Mouse (Mus musculus) liver, embryonic 14.5 days (tissue): ENCODE results near the gene Fbll1. TPM values are rescaled to one million over a fixed set of nuclear protein-coding genes. Genes with fewer than 3 reads are reported as not detected.

ENCODE experiments used
- ATAC-seq: fragments of 200-750 bp; cut with Nextera tagmentation; 2 replicates; pipeline ENCODE4 v1.8.0; 2017; ENCODE audit warnings: moderate number of reproducible peaks, mild to moderate bottlenecking, moderate library complexity; ENCODE audit not compliant: insufficient read depth
- DNase-seq, 3 experiments: peaks; one replicate each; pipeline ENCODE4 v3.0.0-alpha.2; 2012 to 2013; ENCODE audit warnings: low read depth in 3 of 3, low spot score in 3 of 3
- H3K27ac ChIP-seq: fragments of 300-500 bp; sonication (generic); 2 replicates; pipeline ENCODE4 v1.5.1; 2014; ENCODE audit warnings: moderate library complexity, mild to moderate bottlenecking, control low read depth, inconsistent platforms
- H3K27me3 ChIP-seq: fragments of 300-500 bp; sonication (generic); 2 replicates; pipeline ENCODE4 v1.6.1; 2014; ENCODE audit warnings: mild to moderate bottlenecking, low read length, moderate library complexity; ENCODE audit not compliant: control insufficient read depth, insufficient read depth
- H3K36me3 ChIP-seq: fragments of 300-500 bp; sonication (generic); replicated peaks from 2 replicates; pipeline ENCODE4 v1.6.1; 2014; ENCODE audit warnings: low read depth; ENCODE audit not compliant: control insufficient read depth, insufficient read depth
- H3K4me1 ChIP-seq, 2 experiments: fragments of 200-500 bp in 1 of 2; fragments of 300-500 bp in 1 of 2; sonication (generic) in 1 of 2; replicated peaks; 2 replicates each; pipeline ENCODE4 v1.6.1; 2012 to 2014; ENCODE audit warnings: antibody characterized with exemption in 1 of 2, inconsistent platforms in 1 of 2, low read length in 1 of 2; ENCODE audit not compliant: control insufficient read depth in 2 of 2, insufficient read depth in 2 of 2
- H3K4me2 ChIP-seq: fragments of 300-500 bp; sonication (generic); 2 replicates; pipeline ENCODE4 v1.6.1; 2014; ENCODE audit warnings: low read depth, mild to moderate bottlenecking, control low read depth, moderate library complexity
- H3K4me3 ChIP-seq, 2 experiments: fragments of 200-500 bp in 1 of 2; fragments of 300-500 bp in 1 of 2; sonication (generic) in 1 of 2; 2 replicates each; pipeline ENCODE4 v1.5.1; 2012 to 2014; ENCODE audit warnings: low read depth in 2 of 2, low read length in 2 of 2, mild to moderate bottlenecking in 2 of 2, control low read depth in 1 of 2, inconsistent platforms in 1 of 2, moderate library complexity in 1 of 2; ENCODE audit not compliant: insufficient read depth in 1 of 2
- H3K9ac ChIP-seq: fragments of 300-500 bp; sonication (generic); replicated peaks from 2 replicates; pipeline ENCODE4 v1.6.1; 2014; ENCODE audit warnings: mild to moderate bottlenecking, control low read depth, moderate library complexity
- H3K9me3 ChIP-seq: fragments of 300-500 bp; sonication (generic); 2 replicates; pipeline ENCODE4 v1.6.1; 2016; ENCODE audit warnings: low read length, mixed read lengths; ENCODE audit not compliant: control insufficient read depth
- CTCF ChIP-seq: IDR thresholded peaks from 2 replicates; pipeline ENCODE4 v1.5.1; 2016; ENCODE audit warnings: antibody characterized with exemption, low read depth, control low read depth
- EP300 ChIP-seq: IDR thresholded peaks from 2 replicates; pipeline ENCODE4 v1.6.1; 2016; ENCODE audit warnings: antibody characterized with exemption, low read depth
- WGBS: fragments of 180-500 bp; shearing (Covaris S2); extraction: QIAGEN DNeasy Blood & Tissue Kit; methylation state at CpG from one replicate; pipeline ENCODE4 v1.1.7; 2014; ENCODE audit not compliant: insufficient replicate concordance; 5-methylcytosine and 5-hydroxymethylcytosine counted together
- polyA plus RNA-seq, 2 experiments: library from polyadenylated mRNA; depleted of rRNA in 1 of 2; stranded (reverse) in 1 of 2; unstranded in 1 of 2; fragments of >200 nt; fragmentation: Nextera tagmentation in 1 of 2; extraction: Ambion mirVana in 1 of 2; gene quantifications; 2 replicates each; pipeline versions ENCODE4 v1.2.1 to v1.2.3; 2012 to 2014

Fbll1 gene
- polyA plus RNA-seq, 2 experiments = not detected

GRCm38 (mm10) chr11:35784537-35784936 is 14.1 kb downstream of the Fbll1 start:
- Histone ChIP-seq H3K4me2 (no peak overlapping the region), H3K36me3 (peaks cover 28% of the 10 kb centered on the region), H3K4me3 (no peak overlapping the region), H3K27ac (no peak overlapping the region), H3K9ac (no peak overlapping the region), H3K27me3 (no peaks in the 10 kb centered on the region), H3K9me3 (no peaks in the 10 kb centered on the region), H3K4me1 (no peaks in the 10 kb centered on the region)
- ATAC-seq = no peak
- no peak for DNase-seq
- WGBS = 80% methylated on average over 4 of the region's 4 CpGs
- no peak for TF ChIP-seq CTCF
- no peak for TF ChIP-seq EP300

GRCm38 (mm10) chr11:35784002-35784401 is 14.7 kb downstream of the Fbll1 start:
- ATAC-seq (no peak), DNase-seq (no peak)
- Histone ChIP-seq H3K9me3 (no peaks in the 10 kb centered on the region), H3K4me3 (no peak overlapping the region), H3K4me1 (no peaks in the 10 kb centered on the region), H3K36me3 (peaks cover 31% of the 10 kb centered on the region), H3K9ac (no peak overlapping the region), H3K27me3 (no peaks in the 10 kb centered on the region), H3K27ac (no peak overlapping the region), H3K4me2 (no peak overlapping the region)
- 78% methylated on average over 3 of the region's 3 CpGs for WGBS
- no peak for TF ChIP-seq CTCF
- no peak for TF ChIP-seq EP300

- Histone ChIP-seq H3K4me1 (no peaks in the 10 kb centered on the region), H3K4me2 (no peak overlapping the region), H3K9me3 (no peaks in the 10 kb centered on the region), H3K4me3 (no peak overlapping the region), H3K36me3 (peaks cover 41% of the 10 kb centered on the region), H3K27me3 (no peaks in the 10 kb centered on the region), H3K27ac (no peak overlapping the region), H3K9ac (no peak overlapping the region)
- DNase-seq (no peak), ATAC-seq (no peak)
- 74% methylated on average over 5 of the region's 5 CpGs for WGBS
- TF ChIP-seq EP300 (no peak), CTCF (no peak)
Measured at GRCm38 (mm10) chr11:35783038-35783437, 15.6 kb downstream of the Fbll1 start.

GRCm38 (mm10) chr11:35782444-35782843 is 16.2 kb downstream of the Fbll1 start:
- Histone ChIP-seq H3K9me3 (no peaks in the 10 kb centered on the region), H3K4me1 (no peaks in the 10 kb centered on the region), H3K4me2 (no peak overlapping the region), H3K4me3 (no peak overlapping the region), H3K27ac (no peak overlapping the region), H3K36me3 (peaks cover 46% of the 10 kb centered on the region), H3K27me3 (no peaks in the 10 kb centered on the region), H3K9ac (no peak overlapping the region)
- TF ChIP-seq EP300 (no peak), CTCF (no peak)
- DNase-seq (no peak), ATAC-seq (no peak)
- WGBS = 79% methylated on average over 3 of the region's 3 CpGs

GRCm38 (mm10) chr11:35780336-35780735 is 18.3 kb downstream of the Fbll1 start:
- no peak for TF ChIP-seq EP300
- TF ChIP-seq CTCF = no peak
- no peak for DNase-seq
- Histone ChIP-seq H3K9me3 (no peaks in the 10 kb centered on the region), H3K4me3 (no peak overlapping the region), H3K9ac (no peak overlapping the region), H3K4me1 (no peaks in the 10 kb centered on the region), H3K36me3 (peaks cover 52% of the 10 kb centered on the region), H3K27ac (no peak overlapping the region), H3K27me3 (no peaks in the 10 kb centered on the region), H3K4me2 (no peak overlapping the region)
- ATAC-seq = no peak
- 70% methylated on average over 3 of the region's 3 CpGs for WGBS
